In the genomic region with DNA sequence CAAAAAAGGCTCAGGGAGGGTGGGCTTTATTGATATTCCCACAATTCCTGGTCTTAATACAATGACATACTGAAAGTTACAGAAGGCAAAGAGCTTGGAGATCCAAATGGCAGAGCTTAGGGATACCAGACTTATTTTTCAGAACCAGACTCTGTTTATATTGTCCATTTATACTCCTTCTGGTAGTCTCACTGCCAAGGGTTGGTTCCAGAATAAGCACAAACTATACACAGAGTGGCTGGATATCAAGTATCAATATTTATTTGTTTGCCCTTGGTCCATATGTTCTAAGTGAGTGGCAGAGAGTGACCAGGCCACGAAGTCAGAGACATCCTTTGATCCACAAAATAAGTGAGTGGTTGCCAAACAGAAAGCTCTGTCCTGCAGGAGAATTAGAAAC, we compare ENCODE assay signal across 16 mouse cellular contexts. TPM values are rescaled to one million over a fixed set of nuclear protein-coding genes. Genes with fewer than 3 reads are reported as not detected.
A peak's percentile ranks its signal among the peaks of the same experiment; 100 is the strongest.
DNase-seq lines count a peak whose midpoint lies in the region; ATAC-seq and TF ChIP-seq lines count a peak whose summit lies in the region.
"Had no signal": no experiment of that assay in that cellular context is flagged by ENCODE, and none has a peak within 500 bp of the region (broad histone marks: within the 10 kb centered on the region; RNA-seq: fewer than 3 reads in every experiment).

No protein-coding gene starts in this region.

- no peak for TF ChIP-seq CTCF in lung, embryonic 14.5 days (IDR thresholded peaks at IDR 0.05; ENCODE audit: low read depth)

- H3K9ac ChIP-seq in lung, embryonic 14.5 days = no peak overlapping the region
- no peak overlapping the region for H3K9ac ChIP-seq in midbrain, embryonic 11.5 days (ENCODE audit: low read length)
- no peak overlapping the region for H3K9ac ChIP-seq in midbrain, embryonic 15.5 days
- H3K9ac ChIP-seq: embryonic facial prominence, embryonic 12.5 days; forebrain, embryonic 13.5 days; forebrain, embryonic 15.5 days; forebrain, postnatal 0 days had no signal

- no peak for DNase-seq in lung, embryonic 14.5 days
- no peak for DNase-seq in lung, postnatal 4 days
- peak; percentile 33 for DNase-seq in midbrain, embryonic 11.5 days (ENCODE audit: low spot score, missing footprints)
- no peak for DNase-seq in cerebellum, postnatal 10 days
- DNase-seq: adrenal gland, postnatal 25 days; cerebellum, adult 11 months; cerebellum, adult 18-20 months; cerebellum, adult 8-10 months; cerebellum, adult 9-11 months; forebrain, postnatal 0 days had no signal

- no peak overlapping the region for H3K27ac ChIP-seq in lung, embryonic 14.5 days (ENCODE audit: low read depth)
- no peak overlapping the region for H3K27ac ChIP-seq in midbrain, embryonic 11.5 days (ENCODE audit: low read depth, low read length)
- H3K27ac ChIP-seq in midbrain, embryonic 15.5 days = no peak overlapping the region
- H3K27ac ChIP-seq: embryonic facial prominence, embryonic 10.5 days; forebrain, embryonic 13.5 days; forebrain, embryonic 15.5 days had no signal

- no peaks in the 10 kb centered on the region for H3K27me3 ChIP-seq in lung, embryonic 14.5 days (ENCODE audit: insufficient read depth, low read length)
- H3K27me3 ChIP-seq in midbrain, embryonic 11.5 days (ENCODE audit: control insufficient read depth, insufficient read depth, low read length) = no peaks in the 10 kb centered on the region
- H3K27me3 ChIP-seq in midbrain, embryonic 15.5 days (replicated peaks) = no peaks in the 10 kb centered on the region
- H3K27me3 ChIP-seq: embryonic facial prominence, embryonic 12.5 days; forebrain, embryonic 13.5 days; forebrain, embryonic 15.5 days had no signal

- 29% methylated on average over 1 of the region's 1 CpGs for WGBS in lung, embryonic 14.5 days
- WGBS in midbrain, embryonic 11.5 days = 64% methylated on average over 1 of the region's 1 CpGs
- WGBS in midbrain, embryonic 15.5 days = 60% methylated on average over 1 of the region's 1 CpGs

- H3K4me3 ChIP-seq in lung, embryonic 14.5 days (ENCODE audit: low read depth, low read length) = no peak overlapping the region
- no peak overlapping the region for H3K4me3 ChIP-seq in midbrain, embryonic 11.5 days (ENCODE audit: low read depth, low read length)
- no peak overlapping the region for H3K4me3 ChIP-seq in midbrain, embryonic 15.5 days
- H3K4me3 ChIP-seq: embryonic facial prominence, embryonic 10.5 days; embryonic facial prominence, embryonic 12.5 days; forebrain, embryonic 13.5 days; forebrain, embryonic 15.5 days had no signal

- 0 out of 2 replicates have a peak, but pooled peaks cover 3% of the 10 kb centered on the region for H3K4me1 ChIP-seq in lung, embryonic 14.5 days (ENCODE audit: insufficient read depth)
- no peaks in the 10 kb centered on the region for H3K4me1 ChIP-seq in midbrain, embryonic 11.5 days (ENCODE audit: control insufficient read depth, insufficient read depth, low read length)
- H3K4me1 ChIP-seq in midbrain, embryonic 15.5 days = no peaks in the 10 kb centered on the region
- H3K4me1 ChIP-seq: embryonic facial prominence, embryonic 10.5 days; forebrain, embryonic 13.5 days; forebrain, embryonic 15.5 days had no signal

- ATAC-seq in lung, embryonic 14.5 days (ENCODE audit: insufficient read depth) = peak; percentile 60; the same call in 1 of the 2 replicates
- ATAC-seq in midbrain, embryonic 11.5 days (ENCODE audit: low FRiP score) = no peak
- no peak for ATAC-seq in midbrain, embryonic 15.5 days (replicated peaks)
- ATAC-seq: forebrain, embryonic 13.5 days; forebrain, embryonic 15.5 days; forebrain, postnatal 0 days had no signal

- H3K4me2 ChIP-seq in lung, embryonic 14.5 days = no peak overlapping the region
- H3K4me2 ChIP-seq in midbrain, embryonic 11.5 days = no peak overlapping the region
- H3K4me2 ChIP-seq in midbrain, embryonic 15.5 days = no peak overlapping the region
- H3K4me2 ChIP-seq: embryonic facial prominence, embryonic 12.5 days; forebrain, embryonic 13.5 days; forebrain, embryonic 15.5 days had no signal

- no peaks in the 10 kb centered on the region for H3K9me3 ChIP-seq in lung, embryonic 14.5 days (ENCODE audit: low read depth, low read length)
- H3K9me3 ChIP-seq in midbrain, embryonic 11.5 days (ENCODE audit: control insufficient read depth, low read length) = no peaks in the 10 kb centered on the region
- no peaks in the 10 kb centered on the region for H3K9me3 ChIP-seq in midbrain, embryonic 15.5 days
- H3K9me3 ChIP-seq: embryonic facial prominence, embryonic 10.5 days; embryonic facial prominence, embryonic 12.5 days; forebrain, embryonic 13.5 days; forebrain, embryonic 15.5 days had no signal

- no peaks in the 10 kb centered on the region for H3K36me3 ChIP-seq in lung, embryonic 14.5 days (ENCODE audit: insufficient read depth)
- no peaks in the 10 kb centered on the region for H3K36me3 ChIP-seq in midbrain, embryonic 11.5 days (ENCODE audit: control insufficient read depth, insufficient read depth, low read length)
- no peaks in the 10 kb centered on the region for H3K36me3 ChIP-seq in midbrain, embryonic 15.5 days (replicated peaks)
- H3K36me3 ChIP-seq: embryonic facial prominence, embryonic 10.5 days; embryonic facial prominence, embryonic 12.5 days; forebrain, embryonic 15.5 days had no signal

RNA-seq across cellular contexts. Expression of a gene that starts 34.2 kb away (rescaled TPM):
- polyA plus RNA-seq in lung, embryonic 14.5 days (2014; fragmentation: Nextera tagmentation; extraction: Ambion mirVana) = 7.5 and 8.9 TPM in 2 replicates
- 3.0 and 4.1 TPM in 2 replicates for polyA plus RNA-seq in midbrain, embryonic 11.5 days (2014; fragmentation: Nextera tagmentation; extraction: Ambion mirVana)
- 13.1 and 19.2 TPM in 2 replicates for polyA plus RNA-seq in midbrain, embryonic 15.5 days (2015; fragmentation: Nextera tagmentation; extraction: Ambion mirVana)
- polyA plus RNA-seq: C2C12 had no signal
